20 mouse cellular contexts compared by ENCODE assay signal in the genomic region with DNA sequence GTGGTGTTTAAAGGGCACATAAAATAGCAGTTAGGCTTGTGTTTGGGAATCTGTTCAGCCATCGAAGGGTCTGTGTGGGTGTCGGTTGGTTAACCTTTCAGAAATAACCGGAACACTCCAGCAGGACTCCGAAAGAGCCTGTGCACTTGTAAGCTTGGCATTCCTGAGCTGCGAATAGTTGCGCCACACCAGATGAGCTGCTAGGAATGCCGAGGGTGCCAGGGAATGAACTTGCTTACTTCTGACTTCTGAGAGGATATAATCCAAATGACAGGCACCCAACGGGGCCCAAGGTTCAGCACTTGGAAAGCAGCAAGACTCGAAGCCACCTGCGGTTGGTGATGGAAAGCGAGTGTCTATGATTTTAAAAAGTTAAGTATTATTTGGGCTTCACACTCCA.
DNase-seq lines count a peak whose midpoint lies in the region; ATAC-seq and TF ChIP-seq lines count a peak whose summit lies in the region.
"Had no signal": no experiment of that assay in that cellular context is flagged by ENCODE, and none has a peak within 500 bp of the region (broad histone marks: within the 10 kb centered on the region; RNA-seq: fewer than 3 reads in every experiment).

No protein-coding gene starts in this region.

- 39% methylated on average over 11 of the region's 11 CpGs for WGBS in heart, postnatal 0 days
- 94% methylated on average over 11 of the region's 11 CpGs for WGBS in neural tube, embryonic 15.5 days

- peak; percentile 10 for DNase-seq in heart, postnatal 0 days (ENCODE audit: low spot score)
- no peak for DNase-seq in heart, postnatal 36 days
- DNase-seq in Patski (ENCODE audit: low read depth, low spot score) = no peak
- peak; percentile 50 for DNase-seq in gonadal fat pad, adult 2 months (ENCODE audit: low read depth)
- DNase-seq in lung, postnatal 14 days = peak; percentile 50
- DNase-seq in embryo, embryonic 10 days (ENCODE audit: low spot score) = no peak
- DNase-seq in thymus, postnatal 4 days = no peak
- DNase-seq: cerebellum, adult 18-20 months; cerebellum, postnatal 25 days; kidney, adult 9 months; liver, embryonic 13.5 days; thymus, adult 18-20 months had no signal

- H3K9ac ChIP-seq in heart, postnatal 0 days (replicated peaks; ENCODE audit: low read depth, low read length) = no peak overlapping the region
- no peak overlapping the region for H3K9ac ChIP-seq in neural tube, embryonic 15.5 days (replicated peaks)
- H3K9ac ChIP-seq: embryonic facial prominence, embryonic 15.5 days; heart, embryonic 13.5 days; hindbrain, embryonic 14.5 days; limb, embryonic 13.5 days; liver, embryonic 13.5 days; midbrain, embryonic 12.5 days; neural tube, embryonic 13.5 days had no signal

- no peak overlapping the region for H3K4me3 ChIP-seq in heart, postnatal 0 days (ENCODE audit: low read depth, low read length)
- no peak overlapping the region for H3K4me3 ChIP-seq in neural tube, embryonic 15.5 days (replicated peaks)
- H3K4me3 ChIP-seq: embryonic facial prominence, embryonic 15.5 days; forebrain, embryonic 10.5 days; heart, embryonic 13.5 days; limb, embryonic 13.5 days; liver, embryonic 13.5 days; midbrain, embryonic 12.5 days; neural tube, embryonic 13.5 days had no signal

- no peak for TF ChIP-seq EP300 in heart, postnatal 0 days (IDR thresholded peaks at IDR 0.05; ENCODE audit: low read depth)

- CTCF ChIA-PET in Patski (lab: Charles Lee) = interaction anchor here (1.0 to 1.4 kb wide), 2 partner anchors 8 to 13 kb away, joined by 3 to 4 read pairs; no protein-coding TSS in a partner anchor

- intact Hi-C loops in heart, postnatal 36 days (cut with DNase I) = no loop called here

- ATAC-seq in heart, postnatal 0 days (ENCODE audit: insufficient read depth, low read depth) = peak; percentile 62
- peak; percentile 67 for ATAC-seq in Patski
- ATAC-seq in neural tube, embryonic 15.5 days (ENCODE audit: low FRiP score) = no peak

- H3K4me1 ChIP-seq in heart, postnatal 0 days (ENCODE audit: control insufficient read depth, insufficient read depth) = no peaks in the 10 kb centered on the region
- H3K4me1 ChIP-seq in neural tube, embryonic 15.5 days = no peaks in the 10 kb centered on the region
- H3K4me1 ChIP-seq: embryonic facial prominence, embryonic 15.5 days; forebrain, embryonic 10.5 days; limb, embryonic 13.5 days; liver, embryonic 13.5 days; midbrain, embryonic 12.5 days; neural tube, embryonic 13.5 days had no signal

- no peaks in the 10 kb centered on the region for H3K27me3 ChIP-seq in heart, postnatal 0 days (ENCODE audit: control insufficient read depth, insufficient read depth, low read length)
- no peaks in the 10 kb centered on the region for H3K27me3 ChIP-seq in Patski
- no peaks in the 10 kb centered on the region for H3K27me3 ChIP-seq in neural tube, embryonic 15.5 days (replicated peaks)
- H3K27me3 ChIP-seq: embryonic facial prominence, embryonic 15.5 days; heart, embryonic 13.5 days; limb, embryonic 13.5 days; liver, embryonic 13.5 days; midbrain, embryonic 12.5 days; neural tube, embryonic 13.5 days had no signal

- POLR2A ChIA-PET in Patski (lab: Charles Lee) = no interaction called here

- H3K9me3 ChIP-seq in heart, postnatal 0 days (replicated peaks; ENCODE audit: control insufficient read depth, low read length) = no peaks in the 10 kb centered on the region
- no peaks in the 10 kb centered on the region for H3K9me3 ChIP-seq in neural tube, embryonic 15.5 days (replicated peaks)
- H3K9me3 ChIP-seq: embryonic facial prominence, embryonic 15.5 days; forebrain, embryonic 10.5 days; heart, embryonic 13.5 days; limb, embryonic 13.5 days; liver, embryonic 13.5 days; midbrain, embryonic 12.5 days; neural tube, embryonic 13.5 days had no signal

- TF ChIP-seq CTCF in heart, postnatal 0 days (IDR thresholded peaks at IDR 0.05; ENCODE audit: low read depth) = no peak
- TF ChIP-seq CTCF in Patski (IDR thresholded peaks at IDR 0.05) = no peak

- in situ Hi-C loops in Patski (cut with MboI; ENCODE audit: low pct_unique_long_range_greater_than_20kb) = no loop called here

- H3K4me2 ChIP-seq in heart, postnatal 0 days (ENCODE audit: low read depth, low read length) = no peak overlapping the region
- no peak overlapping the region for H3K4me2 ChIP-seq in neural tube, embryonic 15.5 days
- H3K4me2 ChIP-seq: embryonic facial prominence, embryonic 15.5 days; heart, embryonic 13.5 days; hindbrain, embryonic 14.5 days; limb, embryonic 13.5 days; liver, embryonic 13.5 days; midbrain, embryonic 12.5 days; neural tube, embryonic 13.5 days had no signal

- no peaks in the 10 kb centered on the region for H3K36me3 ChIP-seq in heart, postnatal 0 days (replicated peaks; ENCODE audit: control insufficient read depth, insufficient read depth, low read length)
- no peaks in the 10 kb centered on the region for H3K36me3 ChIP-seq in neural tube, embryonic 15.5 days
- H3K36me3 ChIP-seq: embryonic facial prominence, embryonic 15.5 days; forebrain, embryonic 10.5 days; heart, embryonic 13.5 days; limb, embryonic 13.5 days; liver, embryonic 13.5 days; midbrain, embryonic 12.5 days; neural tube, embryonic 13.5 days had no signal

- peak overlapping the region; percentile 30; the same call in 1 of the 2 replicates for H3K27ac ChIP-seq in heart, postnatal 0 days (ENCODE audit: low read depth)
- H3K27ac ChIP-seq in neural tube, embryonic 15.5 days (replicated peaks) = no peak overlapping the region
- H3K27ac ChIP-seq: embryonic facial prominence, embryonic 15.5 days; forebrain, embryonic 10.5 days; heart, embryonic 13.5 days; hindbrain, embryonic 14.5 days; limb, embryonic 13.5 days; liver, embryonic 13.5 days; midbrain, embryonic 12.5 days; neural tube, embryonic 13.5 days had no signal

Comparison
In these comparisons a context has a peak if more than half of its experiments do, and no peak if none do; other contexts are left out.
1. DNase-seq: peak in heart, postnatal 0 days (single experiment), gonadal fat pad, adult 2 months (single experiment) and lung, postnatal 14 days (single experiment); none in heart, postnatal 36 days (0 of 2), Patski (single experiment), embryo, embryonic 10 days (single experiment) and thymus, postnatal 4 days (single experiment).